Mouse (Mus musculus): ENCODE data around the gene Gale.
A peak's percentile ranks its signal among the peaks of the same experiment; 100 is the strongest.

Gene Gale

GRCm38 (mm10) chr4:135945706-135946105 is 17.8 kb upstream of the Gale start:
- DNase-seq = no peak

- DNase-seq = peak; percentile 98
These were observed 17.3 kb upstream of the Gale start, which contains the start of gene Hmgcl for GRCm38 (mm10) chr4:135946278-135946658. TSS of gene Hmgcl (plus strand) at chr4:135946448.

GRCm38 (mm10) chr4:135946659-135947301 is 16.7 kb upstream of the Gale start:
- no peak for DNase-seq

- DNase-seq = no peak
These were observed 15.4 kb upstream of the Gale start for GRCm38 (mm10) chr4:135948142-135948541.

- DNase-seq = peak; percentile 55 to 70
These were observed 14.1 kb upstream of the Gale start for GRCm38 (mm10) chr4:135949475-135949874.

- DNase-seq = peak in 1 of 2 experiments; percentile 75
These were observed 13.6 kb upstream of the Gale start for GRCm38 (mm10) chr4:135949911-135950310.

GRCm38 (mm10) chr4:135950365-135950764 is 13.2 kb upstream of the Gale start:
- peak; percentile 38 to 45 for DNase-seq

GRCm38 (mm10) chr4:135951505-135951904 is 12.0 kb upstream of the Gale start:
- DNase-seq = peak in 1 of 2 experiments; percentile 41

- no peak for DNase-seq
These were observed 10.3 kb upstream of the Gale start for GRCm38 (mm10) chr4:135953179-135953578.

GRCm38 (mm10) chr4:135954241-135954640 is 9.3 kb upstream of the Gale start:
- peak; percentile 75 to 89 for DNase-seq

- peak in 1 of 2 experiments; percentile 34 for DNase-seq
These were observed 7.6 kb upstream of the Gale start for GRCm38 (mm10) chr4:135955886-135956285.

GRCm38 (mm10) chr4:135958354-135958753 is 5.2 kb upstream of the Gale start:
- peak; percentile 79 to 94 for DNase-seq

- peak; percentile 88 to 92 for DNase-seq
These were observed 2.8 kb upstream of the Gale start for GRCm38 (mm10) chr4:135960717-135961116.

- DNase-seq = no peak
These were observed 1.8 kb upstream of the Gale start for GRCm38 (mm10) chr4:135961709-135962108.

GRCm38 (mm10) chr4:135962198-135962597 is 1.3 kb upstream of the Gale start:
- DNase-seq = peak in 1 of 2 experiments; percentile 51

- no peak for DNase-seq
These were observed 581 bp upstream of the Gale start for GRCm38 (mm10) chr4:135962946-135963345.

GRCm38 (mm10) chr4:135964426-135964825 is 899 bp downstream of the Gale start:
- DNase-seq = peak; percentile 68 to 92

- no peak for DNase-seq
These were observed 1.6 kb downstream of the Gale start for GRCm38 (mm10) chr4:135965113-135965512.

GRCm38 (mm10) chr4:135966283-135966682 is 2.8 kb downstream of the Gale start:
- DNase-seq = no peak

GRCm38 (mm10) chr4:135967086-135967760 is 3.7 kb downstream of the Gale start:
- no peak for DNase-seq

GRCm38 (mm10) chr4:135968271-135968869 is 4.8 kb downstream of the Gale start:
- DNase-seq = no peak

- DNase-seq = no peak
These were observed 5.7 kb downstream of the Gale start for GRCm38 (mm10) chr4:135969070-135969750.

- DNase-seq = no peak
These were observed 7.1 kb downstream of the Gale start for GRCm38 (mm10) chr4:135970585-135970984.
